Mouse (Mus musculus) ES-E14 (cell line): Measurements from ENCODE around the gene Ube2l6.

ENCODE experiments used
- CHD2 ChIP-seq: IDR thresholded peaks from 2 replicates; pipeline ENCODE4 v1.6.1; 2014; ENCODE audit warnings: mild to moderate bottlenecking, low read depth, low read length, inconsistent platforms
- HCFC1 ChIP-seq: IDR thresholded peaks from 2 replicates; pipeline ENCODE4 v1.6.1; 2012; ENCODE audit warnings: low read length, inconsistent platforms, borderline replicate concordance; ENCODE audit not compliant: insufficient read depth
- MAFK ChIP-seq: IDR thresholded peaks from 2 replicates; pipeline ENCODE4 v1.6.1; 2014; ENCODE audit warnings: mild to moderate bottlenecking, low read depth, low read length, inconsistent platforms; ENCODE audit not compliant: insufficient read depth
- ZNF384 ChIP-seq: IDR thresholded peaks from 2 replicates; pipeline ENCODE4 v1.6.1; 2012; ENCODE audit warnings: low read depth, low read length, inconsistent platforms

- TF ChIP-seq CHD2 (no peak), ZNF384 (no peak), MAFK (no peak), HCFC1 (no peak)
Measured at GRCm38 (mm10) chr2:84845226-84845625, 46.6 kb downstream of the Ube2l6 start.
